Mouse (Mus musculus): ENCODE measurements around the gene AC161166.1.

- TF ChIP-seq CTCF (IDR thresholded peaks at IDR 0.05; ENCODE audit: low read depth) (no peak), EP300 (IDR thresholded peaks at IDR 0.05; ENCODE audit: low read depth) (no peak)
These were observed 25.6 kb downstream of the AC161166.1 start for GRCm38 (mm10) chr7:24486654-24487130.

Measured in liver, postnatal 0 days (tissue).